Mouse (Mus musculus): ENCODE results near the gene Ift80. TPM values are rescaled to one million over a fixed set of nuclear protein-coding genes. Genes with fewer than 3 reads are reported as not detected.
A peak's percentile ranks its signal among the peaks of the same experiment; 100 is the strongest.

The Ift80 gene
- polyA plus RNA-seq (2015; fragmentation: Nextera tagmentation; extraction: Ambion mirVana), result 9.6 and 13.2 TPM in 2 replicates

GRCm38 (mm10) chr3:69004437-69005337 is at the start of gene Ift80, which contains the start of gene Smc4:
TSS of gene Ift80 (minus strand) at chr3:69004570.
TSS of gene Smc4 (plus strand) at chr3:69004738.
- Histone ChIP-seq H3K27me3 (replicated peaks; ENCODE audit: control insufficient read depth, insufficient read depth, low read length) (no peaks in the 10 kb centered on the region), H3K9ac (replicated peaks; ENCODE audit: low read depth, low read length) (peak within 1 kb of the TSS; percentile 80), H3K27ac (ENCODE audit: low read length) (peak within 1 kb of the TSS; percentile 90), H3K4me1 (replicated peaks; ENCODE audit: control insufficient read depth, insufficient read depth, low read length) (peaks cover 5% of the 10 kb centered on the region), H3K4me3 (replicated peaks; ENCODE audit: low read length) (peak within 1 kb of the TSS; percentile 95), H3K36me3 (ENCODE audit: control insufficient read depth, insufficient read depth) (no peaks in the 10 kb centered on the region), H3K4me2 (ENCODE audit: low read length) (peak within 1 kb of the TSS; percentile 87), H3K9me3 (ENCODE audit: control insufficient read depth, low read length) (no peaks in the 10 kb centered on the region)
- peak; percentile 97 for ATAC-seq
- under 1% methylated on average over 71 of the region's 76 CpGs for whole genome bisulfite sequencing

- H3K4me3 ChIP-seq (replicated peaks; ENCODE audit: low read length), result no peak overlapping the region
These were observed 47.5 kb upstream of the Ift80 start for GRCm38 (mm10) chr3:69051894-69052293.

GRCm38 (mm10) chr3:69049011-69049410 is 44.6 kb upstream of the Ift80 start:
- H3K9ac ChIP-seq (replicated peaks; ENCODE audit: low read depth, low read length), result no peak overlapping the region
- no peak for ATAC-seq
- no peak overlapping the region for H3K4me2 ChIP-seq (ENCODE audit: low read length)
- no peak overlapping the region for H3K4me3 ChIP-seq (replicated peaks; ENCODE audit: low read length)
- no peaks in the 10 kb centered on the region for H3K36me3 ChIP-seq (ENCODE audit: control insufficient read depth, insufficient read depth)
- H3K27ac ChIP-seq (ENCODE audit: low read length), result no peak overlapping the region
- WGBS, result 67% methylated on average over 6 of the region's 6 CpGs
- H3K9me3 ChIP-seq (ENCODE audit: control insufficient read depth, low read length), result no peaks in the 10 kb centered on the region
- H3K4me1 ChIP-seq (replicated peaks; ENCODE audit: control insufficient read depth, insufficient read depth, low read length), result peaks cover 4% of the 10 kb centered on the region; the same call in 1 of the 2 replicates
- H3K27me3 ChIP-seq (replicated peaks; ENCODE audit: control insufficient read depth, insufficient read depth, low read length), result no peaks in the 10 kb centered on the region

More at GRCm38 (mm10) chr3:69051894-69052293, 47.5 kb upstream of the Ift80 start:
- H3K9ac ChIP-seq (replicated peaks; ENCODE audit: low read depth, low read length), result no peak overlapping the region
- WGBS, result 94% methylated on average over 11 of the region's 11 CpGs
- no peaks in the 10 kb centered on the region for H3K4me1 ChIP-seq (replicated peaks; ENCODE audit: control insufficient read depth, insufficient read depth, low read length)
- ATAC-seq, result no peak
- no peaks in the 10 kb centered on the region for H3K27me3 ChIP-seq (replicated peaks; ENCODE audit: control insufficient read depth, insufficient read depth, low read length)
- no peak overlapping the region for H3K27ac ChIP-seq (ENCODE audit: low read length)
- no peak overlapping the region for H3K4me2 ChIP-seq (ENCODE audit: low read length)
- no peaks in the 10 kb centered on the region for H3K9me3 ChIP-seq (ENCODE audit: control insufficient read depth, low read length)
- H3K36me3 ChIP-seq (ENCODE audit: control insufficient read depth, insufficient read depth), result no peaks in the 10 kb centered on the region

GRCm38 (mm10) chr3:69047684-69048083 is 43.3 kb upstream of the Ift80 start:
- no peak for ATAC-seq
- Histone ChIP-seq H3K4me2 (ENCODE audit: low read length) (no peak overlapping the region), H3K4me1 (replicated peaks; ENCODE audit: control insufficient read depth, insufficient read depth, low read length) (peaks cover 8% of the 10 kb centered on the region; the same call in 1 of the 2 replicates), H3K36me3 (ENCODE audit: control insufficient read depth, insufficient read depth) (no peaks in the 10 kb centered on the region), H3K27me3 (replicated peaks; ENCODE audit: control insufficient read depth, insufficient read depth, low read length) (no peaks in the 10 kb centered on the region), H3K27ac (ENCODE audit: low read length) (no peak overlapping the region), H3K4me3 (replicated peaks; ENCODE audit: low read length) (no peak overlapping the region), H3K9me3 (ENCODE audit: control insufficient read depth, low read length) (no peaks in the 10 kb centered on the region), H3K9ac (replicated peaks; ENCODE audit: low read depth, low read length) (no peak overlapping the region)
- 83% methylated on average over 4 of the region's 4 CpGs for WGBS

GRCm38 (mm10) chr3:69046509-69046908 is 42.1 kb upstream of the Ift80 start:
- WGBS, result 78% methylated on average over 4 of the region's 4 CpGs
- Histone ChIP-seq H3K4me1 (replicated peaks; ENCODE audit: control insufficient read depth, insufficient read depth, low read length) (peaks cover 11% of the 10 kb centered on the region; the same call in 1 of the 2 replicates), H3K4me2 (ENCODE audit: low read length) (no peak overlapping the region), H3K9ac (replicated peaks; ENCODE audit: low read depth, low read length) (no peak overlapping the region), H3K4me3 (replicated peaks; ENCODE audit: low read length) (no peak overlapping the region), H3K36me3 (ENCODE audit: control insufficient read depth, insufficient read depth) (no peaks in the 10 kb centered on the region), H3K27me3 (replicated peaks; ENCODE audit: control insufficient read depth, insufficient read depth, low read length) (no peaks in the 10 kb centered on the region), H3K27ac (ENCODE audit: low read length) (no peak overlapping the region), H3K9me3 (ENCODE audit: control insufficient read depth, low read length) (no peaks in the 10 kb centered on the region)
- no peak for ATAC-seq

GRCm38 (mm10) chr3:69045750-69046149 is 41.4 kb upstream of the Ift80 start:
- Histone ChIP-seq H3K27ac (ENCODE audit: low read length) (no peak overlapping the region), H3K9ac (replicated peaks; ENCODE audit: low read depth, low read length) (no peak overlapping the region; the same call in 1 of the 2 replicates), H3K4me3 (replicated peaks; ENCODE audit: low read length) (peak overlapping the region; percentile 96), H3K4me1 (replicated peaks; ENCODE audit: control insufficient read depth, insufficient read depth, low read length) (peaks cover 16% of the 10 kb centered on the region), H3K9me3 (ENCODE audit: control insufficient read depth, low read length) (no peaks in the 10 kb centered on the region), H3K4me2 (ENCODE audit: low read length) (peak overlapping the region; percentile 95), H3K36me3 (ENCODE audit: control insufficient read depth, insufficient read depth) (no peaks in the 10 kb centered on the region), H3K27me3 (replicated peaks; ENCODE audit: control insufficient read depth, insufficient read depth, low read length) (no peaks in the 10 kb centered on the region)
- 23% methylated on average over 13 of the region's 13 CpGs for WGBS
- ATAC-seq, result no peak

- peak; percentile 4; the same call in 1 of the 2 replicates for ATAC-seq
- no peaks in the 10 kb centered on the region for H3K9me3 ChIP-seq (ENCODE audit: control insufficient read depth, low read length)
- peaks cover 19% of the 10 kb centered on the region for H3K4me1 ChIP-seq (replicated peaks; ENCODE audit: control insufficient read depth, insufficient read depth, low read length)
- peak overlapping the region; percentile 93 for H3K9ac ChIP-seq (replicated peaks; ENCODE audit: low read depth, low read length)
- WGBS, result 7% methylated on average over 9 of the region's 9 CpGs
- peak overlapping the region; percentile 96 for H3K4me3 ChIP-seq (replicated peaks; ENCODE audit: low read length)
- no peaks in the 10 kb centered on the region for H3K27me3 ChIP-seq (replicated peaks; ENCODE audit: control insufficient read depth, insufficient read depth, low read length)
- H3K27ac ChIP-seq (ENCODE audit: low read length), result peak overlapping the region; percentile 91; the same call in 1 of the 2 replicates
- no peaks in the 10 kb centered on the region for H3K36me3 ChIP-seq (ENCODE audit: control insufficient read depth, insufficient read depth)
- H3K4me2 ChIP-seq (ENCODE audit: low read length), result peak overlapping the region; percentile 95
These were observed 41.0 kb upstream of the Ift80 start for GRCm38 (mm10) chr3:69045400-69045703.

- peak within 1 kb of the TSS; percentile 91 for H3K27ac ChIP-seq (ENCODE audit: low read length)
- H3K9ac ChIP-seq (replicated peaks; ENCODE audit: low read depth, low read length), result peak within 1 kb of the TSS; percentile 93
- peak; percentile 97 for ATAC-seq
- H3K4me1 ChIP-seq (replicated peaks; ENCODE audit: control insufficient read depth, insufficient read depth, low read length), result peaks cover 22% of the 10 kb centered on the region
- H3K4me2 ChIP-seq (ENCODE audit: low read length), result peak within 1 kb of the TSS; percentile 95
- H3K36me3 ChIP-seq (ENCODE audit: control insufficient read depth, insufficient read depth), result no peaks in the 10 kb centered on the region
- H3K9me3 ChIP-seq (ENCODE audit: control insufficient read depth, low read length), result no peaks in the 10 kb centered on the region
- H3K4me3 ChIP-seq (replicated peaks; ENCODE audit: low read length), result peak within 1 kb of the TSS; percentile 96
- H3K27me3 ChIP-seq (replicated peaks; ENCODE audit: control insufficient read depth, insufficient read depth, low read length), result no peaks in the 10 kb centered on the region
- under 1% methylated on average over 76 of the region's 80 CpGs for WGBS
These were observed 40.5 kb upstream of the Ift80 start, which contains the start of gene Trim59 for GRCm38 (mm10) chr3:69044645-69045399. TSS of gene Trim59 (minus strand) at chr3:69044755.

GRCm38 (mm10) chr3:69044167-69044591 is 39.8 kb upstream of the Ift80 start:
- peak overlapping the region; percentile 91 for H3K27ac ChIP-seq (ENCODE audit: low read length)
- under 1% methylated on average over 26 of the region's 42 CpGs for WGBS
- H3K9me3 ChIP-seq (ENCODE audit: control insufficient read depth, low read length), result no peaks in the 10 kb centered on the region
- peaks cover 22% of the 10 kb centered on the region for H3K4me1 ChIP-seq (replicated peaks; ENCODE audit: control insufficient read depth, insufficient read depth, low read length)
- H3K27me3 ChIP-seq (replicated peaks; ENCODE audit: control insufficient read depth, insufficient read depth, low read length), result no peaks in the 10 kb centered on the region
- peak overlapping the region; percentile 96 for H3K4me3 ChIP-seq (replicated peaks; ENCODE audit: low read length)
- no peaks in the 10 kb centered on the region for H3K36me3 ChIP-seq (ENCODE audit: control insufficient read depth, insufficient read depth)
- peak overlapping the region; percentile 46 for H3K4me2 ChIP-seq (ENCODE audit: low read length)
- ATAC-seq, result peak; percentile 75
- peak overlapping the region; percentile 93 for H3K9ac ChIP-seq (replicated peaks; ENCODE audit: low read depth, low read length)

Data from forebrain, embryonic 16.5 days (tissue).